Mouse (Mus musculus) liver, postnatal 0 days (tissue): ENCODE results near the gene Cyp46a1.

Source experiments
- CTCF ChIP-seq: sonication (generic); IDR thresholded peaks from 2 replicates; pipeline ENCODE4 v1.5.1; 2016; ENCODE audit warnings: antibody characterized with exemption, low read depth
- EP300 ChIP-seq: IDR thresholded peaks from 2 replicates; pipeline ENCODE4 v1.6.1; 2016; ENCODE audit warnings: antibody characterized with exemption, low read depth, mild to moderate bottlenecking

DNA sequence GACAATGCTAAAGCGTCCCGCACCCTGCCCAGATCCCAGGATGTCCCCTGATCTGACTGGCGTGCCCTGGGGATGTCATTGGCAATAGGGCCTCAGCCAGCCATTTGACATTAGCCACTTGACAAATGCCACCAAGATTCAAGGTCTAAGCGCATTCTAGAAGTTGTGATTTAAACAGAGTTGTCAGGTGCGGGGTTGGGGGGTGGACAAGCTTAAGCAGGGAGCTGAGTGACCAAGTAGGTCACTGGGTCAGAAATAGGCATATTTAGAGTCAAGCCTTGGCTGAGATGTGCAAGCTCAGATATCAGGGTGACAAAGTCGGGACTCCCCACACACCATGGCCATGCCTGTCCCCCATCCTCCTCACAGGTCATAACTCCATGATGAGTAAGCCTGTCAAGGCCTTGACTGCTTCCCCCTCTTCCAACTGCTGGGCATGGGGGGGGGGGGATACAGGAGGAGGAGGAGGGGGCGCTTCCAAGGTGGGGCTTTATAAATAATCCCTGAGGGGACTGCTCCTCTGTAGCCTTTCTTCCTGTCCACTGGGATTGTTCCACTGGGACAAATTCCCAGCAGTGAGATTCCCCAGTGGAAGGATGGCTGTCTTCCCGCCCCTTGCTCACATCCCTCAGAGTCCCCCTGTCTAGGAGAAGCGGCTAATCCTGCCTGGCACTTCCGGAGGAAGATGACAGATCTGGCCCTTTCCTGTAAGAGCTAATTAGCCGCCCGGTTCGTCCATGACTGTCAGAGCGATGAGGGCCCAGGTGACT lies 49.5 kb upstream of the Cyp46a1 start:
- TF ChIP-seq CTCF, result no peak
- TF ChIP-seq EP300, result no peak
